Mouse (Mus musculus): ENCODE data around the gene Celf6. TPM values are rescaled to one million over a fixed set of nuclear protein-coding genes. Genes with fewer than 3 reads are reported as not detected.

Celf6 gene
- polyA plus RNA-seq, 1 experiment = not detected

- Histone ChIP-seq H3K4me3 (no peak overlapping the region), H3K79me2 (ENCODE audit: control insufficient read depth, insufficient read depth) (no peaks in the 10 kb centered on the region), H3K27me3 (ENCODE audit: control insufficient read depth, insufficient read depth, insufficient read length) (no peaks in the 10 kb centered on the region), H3K36me3 (ENCODE audit: control insufficient read depth, insufficient read depth) (no peaks in the 10 kb centered on the region), H3ac (ENCODE audit: control insufficient read depth, insufficient read length) (no peak overlapping the region), H3K4me2 (ENCODE audit: low read depth) (no peak overlapping the region)
- TF ChIP-seq CEBPB (IDR thresholded peaks at IDR 0.05; ENCODE audit: insufficient read depth, poor library complexity, severe bottlenecking) (no peak), USF1 (IDR thresholded peaks at IDR 0.05; ENCODE audit: low read depth) (no peak), E2F4 (IDR thresholded peaks at IDR 0.05; ENCODE audit: insufficient read depth) (no peak), POLR2AphosphoS2 (IDR thresholded peaks at IDR 0.05; ENCODE audit: insufficient read length, low read depth) (no peak), TCF12 (IDR thresholded peaks at IDR 0.05; ENCODE audit: insufficient read depth, poor library complexity, severe bottlenecking) (no peak), REST (IDR thresholded peaks at IDR 0.05; ENCODE audit: insufficient read depth, insufficient read length) (no peak)
Measured at GRCm38 (mm10) chr9:59571852-59572251, 5.9 kb upstream of the Celf6 start.

GRCm38 (mm10) chr9:59577401-59577800 is 316 bp upstream of the Celf6 start:
- TF ChIP-seq E2F4 (IDR thresholded peaks at IDR 0.05; ENCODE audit: insufficient read depth) (no peak), MYOD1 (IDR thresholded peaks at IDR 0.05; ENCODE audit: control insufficient read depth in 1 of 3, insufficient read length in 2 of 3, low read depth in 2 of 3) (no peak), USF1 (IDR thresholded peaks at IDR 0.05; ENCODE audit: low read depth) (no peak), MAX (IDR thresholded peaks at IDR 0.05; ENCODE audit: low read depth) (no peak), SRF (IDR thresholded peaks at IDR 0.05; ENCODE audit: control insufficient read depth, insufficient read length, low read depth) (no peak), TCF3 (IDR thresholded peaks at IDR 0.05; ENCODE audit: insufficient read length, low read depth) (no peak), REST (IDR thresholded peaks at IDR 0.05; ENCODE audit: insufficient read depth, insufficient read length) (no peak), POLR2AphosphoS2 (IDR thresholded peaks at IDR 0.05; ENCODE audit: insufficient read length, low read depth) (no peak), POLR2A (IDR thresholded peaks at IDR 0.05; ENCODE audit: insufficient read length, low read depth) (no peak), CEBPB (IDR thresholded peaks at IDR 0.05; ENCODE audit: insufficient read depth, poor library complexity, severe bottlenecking) (no peak)
- Histone ChIP-seq H3K4me3 (peak overlapping the region; percentile 7), H3K36me3 (ENCODE audit: control insufficient read depth, insufficient read depth) (no peaks in the 10 kb centered on the region), H3K27me3 (ENCODE audit: control insufficient read depth, insufficient read depth, insufficient read length) (peaks cover 6% of the 10 kb centered on the region), H3ac (ENCODE audit: control insufficient read depth, insufficient read length) (no peak overlapping the region), H3K4me2 (ENCODE audit: low read depth) (peak overlapping the region; percentile 76), H3K79me2 (ENCODE audit: control insufficient read depth, insufficient read depth) (no peaks in the 10 kb centered on the region)

- Histone ChIP-seq H3K27me3 (ENCODE audit: control insufficient read depth, insufficient read depth, insufficient read length) (peaks cover 6% of the 10 kb centered on the region), H3K4me2 (ENCODE audit: low read depth) (peak overlapping the region; percentile 18), H3K79me2 (ENCODE audit: control insufficient read depth, insufficient read depth) (no peaks in the 10 kb centered on the region), H3ac (ENCODE audit: control insufficient read depth, insufficient read length) (no peak overlapping the region), H3K36me3 (ENCODE audit: control insufficient read depth, insufficient read depth) (no peaks in the 10 kb centered on the region), H3K4me3 (no peak overlapping the region)
- TF ChIP-seq MYOD1 (IDR thresholded peaks at IDR 0.05; ENCODE audit: control insufficient read depth in 1 of 3, insufficient read length in 2 of 3, low read depth in 2 of 3) (no peak), CEBPB (IDR thresholded peaks at IDR 0.05; ENCODE audit: insufficient read depth, poor library complexity, severe bottlenecking) (no peak), REST (IDR thresholded peaks at IDR 0.05; ENCODE audit: insufficient read depth, insufficient read length) (no peak), SRF (IDR thresholded peaks at IDR 0.05; ENCODE audit: control insufficient read depth, insufficient read length, low read depth) (no peak), USF1 (IDR thresholded peaks at IDR 0.05; ENCODE audit: low read depth) (no peak), MYOG (IDR thresholded peaks at IDR 0.05; ENCODE audit: control insufficient read depth in 1 of 3, insufficient read depth in 1 of 3, insufficient read length in 2 of 3, low read depth in 2 of 3) (no peak), E2F4 (IDR thresholded peaks at IDR 0.05; ENCODE audit: insufficient read depth) (no peak), TCF3 (IDR thresholded peaks at IDR 0.05; ENCODE audit: insufficient read length, low read depth) (no peak), TCF12 (IDR thresholded peaks at IDR 0.05; ENCODE audit: insufficient read depth, poor library complexity, severe bottlenecking) (no peak), POLR2AphosphoS2 (IDR thresholded peaks at IDR 0.05; ENCODE audit: insufficient read length, low read depth) (no peak), POLR2A (IDR thresholded peaks at IDR 0.05; ENCODE audit: insufficient read length, low read depth) (no peak), MAX (IDR thresholded peaks at IDR 0.05; ENCODE audit: low read depth) (no peak)
Measured at GRCm38 (mm10) chr9:59578505-59578867, 769 bp downstream of the Celf6 start.

GRCm38 (mm10) chr9:59584871-59585308 is 7.2 kb downstream of the Celf6 start:
- Histone ChIP-seq H3K36me3 (ENCODE audit: control insufficient read depth, insufficient read depth) (no peaks in the 10 kb centered on the region), H3ac (ENCODE audit: control insufficient read depth, insufficient read length) (no peak overlapping the region), H3K4me2 (ENCODE audit: low read depth) (peak overlapping the region; percentile 68), H3K79me2 (ENCODE audit: control insufficient read depth, insufficient read depth) (no peaks in the 10 kb centered on the region), H3K4me3 (no peak overlapping the region), H3K27me3 (ENCODE audit: control insufficient read depth, insufficient read depth, insufficient read length) (peaks cover 6% of the 10 kb centered on the region)
- TF ChIP-seq E2F4 (IDR thresholded peaks at IDR 0.05; ENCODE audit: insufficient read depth) = no peak
- no peak for TF ChIP-seq SRF (IDR thresholded peaks at IDR 0.05; ENCODE audit: control insufficient read depth, insufficient read length, low read depth)

- Histone ChIP-seq H3K27me3 (ENCODE audit: control insufficient read depth, insufficient read depth, insufficient read length) (no peaks in the 10 kb centered on the region), H3K36me3 (ENCODE audit: control insufficient read depth, insufficient read depth) (no peaks in the 10 kb centered on the region), H3K4me3 (no peak overlapping the region), H3K79me2 (ENCODE audit: control insufficient read depth, insufficient read depth) (no peaks in the 10 kb centered on the region), H3K4me2 (ENCODE audit: low read depth) (no peak overlapping the region), H3ac (ENCODE audit: control insufficient read depth, insufficient read length) (no peak overlapping the region)
- TF ChIP-seq REST (IDR thresholded peaks at IDR 0.05; ENCODE audit: insufficient read depth, insufficient read length) (no peak), CEBPB (IDR thresholded peaks at IDR 0.05; ENCODE audit: insufficient read depth, poor library complexity, severe bottlenecking) (no peak), MAX (IDR thresholded peaks at IDR 0.05; ENCODE audit: low read depth) (no peak), TCF12 (IDR thresholded peaks at IDR 0.05; ENCODE audit: insufficient read depth, poor library complexity, severe bottlenecking) (no peak), POLR2A (IDR thresholded peaks at IDR 0.05; ENCODE audit: insufficient read length, low read depth) (no peak), MYOD1 (IDR thresholded peaks at IDR 0.05; ENCODE audit: control insufficient read depth in 1 of 3, insufficient read length in 2 of 3, low read depth in 2 of 3) (no peak), POLR2AphosphoS2 (IDR thresholded peaks at IDR 0.05; ENCODE audit: insufficient read length, low read depth) (no peak)
Measured at GRCm38 (mm10) chr9:59588252-59588651, 10.5 kb downstream of the Celf6 start.

Measured in myocyte (in vitro differentiated cells).